Mouse (Mus musculus) kidney, adult 8-10 months (tissue): ENCODE results near the gene Irak4.

Experiments
- DNase-seq, 2 experiments: peaks; one replicate each; pipeline ENCODE4 v3.0.0; 2022

Gene Irak4

GRCm38 (mm10) chr15:94565854-94566253 is 22.4 kb downstream of the Irak4 start:
- DNase-seq = no peak

- DNase-seq = no peak
Observed at GRCm38 (mm10) chr15:94568496-94569182, 25.2 kb downstream of the Irak4 start.

GRCm38 (mm10) chr15:94571501-94571900 is 28.1 kb downstream of the Irak4 start:
- DNase-seq = no peak

GRCm38 (mm10) chr15:94572746-94573145 is 29.3 kb downstream of the Irak4 start:
- DNase-seq = no peak

- DNase-seq = no peak
Observed at GRCm38 (mm10) chr15:94574566-94575268, 31.3 kb downstream of the Irak4 start.

- DNase-seq = peak; percentile 45 to 68
Observed at GRCm38 (mm10) chr15:94582000-94582593, 38.7 kb downstream of the Irak4 start.

GRCm38 (mm10) chr15:94583153-94583552 is 39.7 kb downstream of the Irak4 start:
- no peak for DNase-seq

- no peak for DNase-seq
Observed at GRCm38 (mm10) chr15:94584738-94585137, 41.3 kb downstream of the Irak4 start.

GRCm38 (mm10) chr15:94587826-94588715 is 44.6 kb downstream of the Irak4 start:
- no peak for DNase-seq

GRCm38 (mm10) chr15:94589219-94590075 is 46.0 kb downstream of the Irak4 start, which contains the start of gene Twf1:
Gene Twf1 (minus strand): TSS chr15:94589889.
- DNase-seq = peak; percentile 97 to 98

GRCm38 (mm10) chr15:94590083-94590482 is 46.6 kb downstream of the Irak4 start:
- DNase-seq = peak in 1 of 2 experiments; percentile 18

- no peak for DNase-seq
Observed at GRCm38 (mm10) chr15:94591356-94591755, 47.9 kb downstream of the Irak4 start.

GRCm38 (mm10) chr15:94593586-94593985 is 50.1 kb downstream of the Irak4 start:
- DNase-seq = peak; percentile 76 to 82

- DNase-seq = no peak
Observed at GRCm38 (mm10) chr15:94600145-94600707, 56.8 kb downstream of the Irak4 start.

GRCm38 (mm10) chr15:94601339-94601738 is 57.9 kb downstream of the Irak4 start:
- DNase-seq = peak; percentile 50 to 66

- DNase-seq = no peak
Observed at GRCm38 (mm10) chr15:94602441-94602840, 59.0 kb downstream of the Irak4 start.

- DNase-seq = no peak
Observed at GRCm38 (mm10) chr15:94607768-94608167, 64.3 kb downstream of the Irak4 start.

GRCm38 (mm10) chr15:94616036-94616435 is 72.6 kb downstream of the Irak4 start:
- DNase-seq = no peak

GRCm38 (mm10) chr15:94620909-94621308 is 77.5 kb downstream of the Irak4 start:
- no peak for DNase-seq

GRCm38 (mm10) chr15:94628463-94628829 is 85.0 kb downstream of the Irak4 start:
- no peak for DNase-seq

- DNase-seq = peak; percentile 57 to 67
Observed at GRCm38 (mm10) chr15:94628830-94629601, 85.6 kb downstream of the Irak4 start, which contains the start of gene Tmem117. Gene Tmem117 (plus strand): TSS chr15:94629232.
